Mouse (Mus musculus): ENCODE data around the gene Large1. TPM values are rescaled to one million over a fixed set of nuclear protein-coding genes. Genes with fewer than 3 reads are reported as not detected.

Large1 gene
- polyA plus RNA-seq, 1 experiment: 4.4 TPM

GRCm38 (mm10) chr8:72815681-72816080 is 537.7 kb downstream of the Large1 start:
- Histone ChIP-seq H3K4me1 (replicated peaks; ENCODE audit: control insufficient read depth, insufficient read depth, low read length) (peaks cover 5% of the 10 kb centered on the region), H3K4me3 (ENCODE audit: control insufficient read depth, insufficient read depth, low read length) (no peak overlapping the region), H3K36me3 (ENCODE audit: control insufficient read depth, insufficient read depth, low read length) (no peaks in the 10 kb centered on the region), H3K27ac (ENCODE audit: control insufficient read depth, insufficient read depth, low read length) (no peak overlapping the region), H3K27me3 (ENCODE audit: control insufficient read depth, insufficient read depth, low read length) (no peaks in the 10 kb centered on the region)
- peak; percentile 14 for DNase-seq
- TF ChIP-seq POLR2A (IDR thresholded peaks at IDR 0.05; ENCODE audit: control insufficient read depth, extremely low read depth, insufficient read depth, low read length, poor library complexity): no peak
- no peak for TF ChIP-seq CTCF (IDR thresholded peaks at IDR 0.05; ENCODE audit: borderline replicate concordance, control insufficient read depth, extremely low read depth, insufficient read depth, low read length, poor library complexity)
- 33% methylated on average over 7 of the region's 7 CpGs for WGBS

- TF ChIP-seq POLR2A (IDR thresholded peaks at IDR 0.05; ENCODE audit: control insufficient read depth, extremely low read depth, insufficient read depth, low read length, poor library complexity) (no peak), CTCF (IDR thresholded peaks at IDR 0.05; ENCODE audit: borderline replicate concordance, control insufficient read depth, extremely low read depth, insufficient read depth, low read length, poor library complexity) (no peak)
- 91% methylated on average over 3 of the region's 3 CpGs for WGBS
- DNase-seq: no peak
Observed at GRCm38 (mm10) chr8:72812690-72813089, 540.6 kb downstream of the Large1 start.

DNA sequence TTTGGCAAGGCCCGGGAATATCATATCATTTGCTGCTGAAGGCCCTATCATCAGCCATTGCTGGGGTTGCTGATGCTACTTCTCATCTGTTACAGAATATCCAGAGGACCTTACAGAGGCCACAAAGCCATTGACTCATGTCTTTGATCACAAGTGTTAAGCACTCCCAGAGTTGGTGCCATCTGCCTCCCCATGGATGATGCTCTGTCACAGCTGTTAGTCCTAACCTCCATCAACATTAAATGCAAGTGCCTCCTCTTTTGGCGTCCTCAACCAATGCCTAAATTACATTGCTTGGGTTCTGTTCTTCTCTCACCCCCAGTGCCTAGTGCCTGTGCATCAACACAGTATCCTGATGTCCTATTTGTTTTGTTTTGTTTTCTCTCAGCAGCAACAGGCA is 551.8 kb downstream of the Large1 start:
- 91% methylated on average over 2 of the region's 2 CpGs for WGBS
- Histone ChIP-seq H3K4me3 (ENCODE audit: control insufficient read depth, insufficient read depth, low read length) (no peak overlapping the region), H3K36me3 (ENCODE audit: control insufficient read depth, insufficient read depth, low read length) (no peaks in the 10 kb centered on the region), H3K4me1 (replicated peaks; ENCODE audit: control insufficient read depth, insufficient read depth, low read length) (no peaks in the 10 kb centered on the region), H3K27me3 (ENCODE audit: control insufficient read depth, insufficient read depth, low read length) (no peaks in the 10 kb centered on the region), H3K27ac (ENCODE audit: control insufficient read depth, insufficient read depth, low read length) (no peak overlapping the region)
- no peak for TF ChIP-seq POLR2A (IDR thresholded peaks at IDR 0.05; ENCODE audit: control insufficient read depth, extremely low read depth, insufficient read depth, low read length, poor library complexity)
- TF ChIP-seq CTCF (IDR thresholded peaks at IDR 0.05; ENCODE audit: borderline replicate concordance, control insufficient read depth, extremely low read depth, insufficient read depth, low read length, poor library complexity): no peak
- DNase-seq: no peak

More at GRCm38 (mm10) chr8:72812690-72813089, 540.6 kb downstream of the Large1 start:
- peaks cover 5% of the 10 kb centered on the region for H3K4me1 ChIP-seq (replicated peaks; ENCODE audit: control insufficient read depth, insufficient read depth, low read length)
- H3K36me3 ChIP-seq (ENCODE audit: control insufficient read depth, insufficient read depth, low read length): no peaks in the 10 kb centered on the region
- H3K4me3 ChIP-seq (ENCODE audit: control insufficient read depth, insufficient read depth, low read length): no peak overlapping the region
- H3K27me3 ChIP-seq (ENCODE audit: control insufficient read depth, insufficient read depth, low read length): no peaks in the 10 kb centered on the region
- H3K27ac ChIP-seq (ENCODE audit: control insufficient read depth, insufficient read depth, low read length): no peak overlapping the region

DNA sequence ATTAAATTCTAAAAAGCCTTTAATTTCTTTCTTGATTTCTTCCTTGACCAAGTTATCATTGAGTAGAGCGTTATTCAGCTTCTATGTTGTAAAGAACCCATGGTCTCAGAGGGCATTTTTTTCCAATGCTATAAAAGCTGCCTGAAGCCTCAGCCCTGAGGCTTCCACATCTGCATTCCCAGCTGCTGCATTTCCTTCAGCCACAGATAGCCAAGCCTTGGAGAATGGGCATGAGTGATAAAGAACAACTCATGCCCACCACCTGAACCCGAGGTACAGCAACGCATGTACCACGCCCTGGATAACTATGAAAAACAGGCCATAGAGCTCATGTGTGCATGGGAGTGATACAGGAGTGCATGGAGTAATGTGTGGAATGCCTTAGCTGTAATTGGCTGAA is 572.7 kb downstream of the Large1 start:
- Histone ChIP-seq H3K4me1 (replicated peaks; ENCODE audit: control insufficient read depth, insufficient read depth, low read length) (no peaks in the 10 kb centered on the region), H3K36me3 (ENCODE audit: control insufficient read depth, insufficient read depth, low read length) (no peaks in the 10 kb centered on the region), H3K27ac (ENCODE audit: control insufficient read depth, insufficient read depth, low read length) (no peak overlapping the region), H3K27me3 (ENCODE audit: control insufficient read depth, insufficient read depth, low read length) (no peaks in the 10 kb centered on the region), H3K4me3 (ENCODE audit: control insufficient read depth, insufficient read depth, low read length) (no peak overlapping the region)
- 98% methylated on average over 4 of the region's 4 CpGs for WGBS
- no peak for DNase-seq
- TF ChIP-seq POLR2A (IDR thresholded peaks at IDR 0.05; ENCODE audit: control insufficient read depth, extremely low read depth, insufficient read depth, low read length, poor library complexity): no peak
- no peak for TF ChIP-seq CTCF (IDR thresholded peaks at IDR 0.05; ENCODE audit: borderline replicate concordance, control insufficient read depth, extremely low read depth, insufficient read depth, low read length, poor library complexity)

GRCm38 (mm10) chr8:72777797-72778196 is 575.5 kb downstream of the Large1 start:
- DNase-seq: no peak
- 98% methylated on average over 1 of the region's 1 CpGs for WGBS
- H3K36me3 ChIP-seq (ENCODE audit: control insufficient read depth, insufficient read depth, low read length): no peaks in the 10 kb centered on the region
- H3K4me3 ChIP-seq (ENCODE audit: control insufficient read depth, insufficient read depth, low read length): no peak overlapping the region
- TF ChIP-seq CTCF (IDR thresholded peaks at IDR 0.05; ENCODE audit: borderline replicate concordance, control insufficient read depth, extremely low read depth, insufficient read depth, low read length, poor library complexity) (no peak), POLR2A (IDR thresholded peaks at IDR 0.05; ENCODE audit: control insufficient read depth, extremely low read depth, insufficient read depth, low read length, poor library complexity) (no peak)
- no peak overlapping the region for H3K27ac ChIP-seq (ENCODE audit: control insufficient read depth, insufficient read depth, low read length)
- H3K27me3 ChIP-seq (ENCODE audit: control insufficient read depth, insufficient read depth, low read length): no peaks in the 10 kb centered on the region
- H3K4me1 ChIP-seq (replicated peaks; ENCODE audit: control insufficient read depth, insufficient read depth, low read length): no peaks in the 10 kb centered on the region

GRCm38 (mm10) chr8:72766777-72767176 is 586.6 kb downstream of the Large1 start:
- TF ChIP-seq CTCF (IDR thresholded peaks at IDR 0.05; ENCODE audit: borderline replicate concordance, control insufficient read depth, extremely low read depth, insufficient read depth, low read length, poor library complexity) (no peak), POLR2A (IDR thresholded peaks at IDR 0.05; ENCODE audit: control insufficient read depth, extremely low read depth, insufficient read depth, low read length, poor library complexity) (no peak)
- no peaks in the 10 kb centered on the region for H3K36me3 ChIP-seq (ENCODE audit: control insufficient read depth, insufficient read depth, low read length)
- no peak for DNase-seq

GRCm38 (mm10) chr8:72765696-72766095 is 587.6 kb downstream of the Large1 start:
- no peak for DNase-seq
- Histone ChIP-seq H3K27ac (ENCODE audit: control insufficient read depth, insufficient read depth, low read length) (no peak overlapping the region), H3K27me3 (ENCODE audit: control insufficient read depth, insufficient read depth, low read length) (no peaks in the 10 kb centered on the region), H3K4me1 (replicated peaks; ENCODE audit: control insufficient read depth, insufficient read depth, low read length) (peaks cover 19% of the 10 kb centered on the region), H3K4me3 (ENCODE audit: control insufficient read depth, insufficient read depth, low read length) (no peak overlapping the region), H3K36me3 (ENCODE audit: control insufficient read depth, insufficient read depth, low read length) (no peaks in the 10 kb centered on the region)
- TF ChIP-seq POLR2A (IDR thresholded peaks at IDR 0.05; ENCODE audit: control insufficient read depth, extremely low read depth, insufficient read depth, low read length, poor library complexity) (no peak), CTCF (IDR thresholded peaks at IDR 0.05; ENCODE audit: borderline replicate concordance, control insufficient read depth, extremely low read depth, insufficient read depth, low read length, poor library complexity) (no peak)
- WGBS: 95% methylated on average over 4 of the region's 4 CpGs

More at GRCm38 (mm10) chr8:72766777-72767176, 586.6 kb downstream of the Large1 start:
- no peaks in the 10 kb centered on the region for H3K27me3 ChIP-seq (ENCODE audit: control insufficient read depth, insufficient read depth, low read length)
- no peak overlapping the region for H3K4me3 ChIP-seq (ENCODE audit: control insufficient read depth, insufficient read depth, low read length)
- H3K4me1 ChIP-seq (replicated peaks; ENCODE audit: control insufficient read depth, insufficient read depth, low read length): peaks cover 11% of the 10 kb centered on the region
- no peak overlapping the region for H3K27ac ChIP-seq (ENCODE audit: control insufficient read depth, insufficient read depth, low read length)
- 87% methylated on average over 7 of the region's 7 CpGs for WGBS

All from thymus, adult 2 months (tissue).